Mouse (Mus musculus) neural tube, embryonic 11.5 days (tissue): ENCODE data around the gene Pccb. TPM values are rescaled to one million over a fixed set of nuclear protein-coding genes. Genes with fewer than 3 reads are reported as not detected.

Experiments used
- ATAC-seq: fragments of 200-750 bp; cut with Nextera tagmentation; 2 replicates; pipeline ENCODE4 v1.8.0; 2017; ENCODE audit warnings: moderate number of reproducible peaks, mild to moderate bottlenecking, moderate TSS enrichment, moderate library complexity; ENCODE audit not compliant: insufficient read depth, low FRiP score, low TSS enrichment
- DNase-seq: peaks from one replicate; pipeline ENCODE4 v3.0.0-alpha.2; 2015; ENCODE audit warnings: low spot score
- H3K27ac ChIP-seq: fragments of 300-500 bp; sonication (generic); 2 replicates; pipeline ENCODE4 v1.5.1; 2014; ENCODE audit warnings: low read depth, mild to moderate bottlenecking, low read length
- H3K27me3 ChIP-seq: fragments of 300-500 bp; sonication (generic); 2 replicates; pipeline ENCODE4 v1.6.1; 2014; ENCODE audit warnings: mild to moderate bottlenecking, low read length, mixed read lengths; ENCODE audit not compliant: control insufficient read depth, insufficient read depth
- H3K36me3 ChIP-seq: fragments of 300-500 bp; sonication (generic); 2 replicates; pipeline ENCODE4 v1.6.1; 2014; ENCODE audit warnings: mild to moderate bottlenecking, low read length, moderate library complexity, mixed read lengths; ENCODE audit not compliant: control insufficient read depth, insufficient read depth
- H3K4me1 ChIP-seq: fragments of 300-500 bp; sonication (generic); 2 replicates; pipeline ENCODE4 v1.6.1; 2014; ENCODE audit warnings: low read length, mixed read lengths; ENCODE audit not compliant: control insufficient read depth, insufficient read depth
- H3K4me2 ChIP-seq: fragments of 300-500 bp; sonication (generic); 2 replicates; pipeline ENCODE4 v1.6.1; 2014; ENCODE audit warnings: low read depth, mild to moderate bottlenecking, moderate library complexity
- H3K4me3 ChIP-seq: fragments of 300-500 bp; sonication (generic); 2 replicates; pipeline ENCODE4 v1.5.1; 2014; ENCODE audit warnings: low read depth, low read length
- H3K9ac ChIP-seq: fragments of 300-500 bp; sonication (generic); 2 replicates; pipeline ENCODE4 v1.6.1; 2014; ENCODE audit warnings: mild to moderate bottlenecking, low read length
- H3K9me3 ChIP-seq: fragments of 300-500 bp; sonication (generic); 2 replicates; pipeline ENCODE4 v1.6.1; 2016; ENCODE audit warnings: low read length; ENCODE audit not compliant: control insufficient read depth
- WGBS: fragments of 180-500 bp; shearing (Covaris S2); extraction: QIAGEN DNeasy Blood & Tissue Kit; methylation state at CpG from one replicate; pipeline ENCODE4 v1.1.7; 2014; 5-methylcytosine and 5-hydroxymethylcytosine counted together
- polyA plus RNA-seq: library from polyadenylated mRNA; unstranded; fragments of >200 nt; fragmentation: Nextera tagmentation; extraction: Ambion mirVana; gene quantifications from 2 replicates; pipeline ENCODE4 v1.2.1, GENCODE M21; 2014

The Pccb gene
- polyA plus RNA-seq, 1 experiment from 2014 or later, result 14.1 TPM

DNA sequence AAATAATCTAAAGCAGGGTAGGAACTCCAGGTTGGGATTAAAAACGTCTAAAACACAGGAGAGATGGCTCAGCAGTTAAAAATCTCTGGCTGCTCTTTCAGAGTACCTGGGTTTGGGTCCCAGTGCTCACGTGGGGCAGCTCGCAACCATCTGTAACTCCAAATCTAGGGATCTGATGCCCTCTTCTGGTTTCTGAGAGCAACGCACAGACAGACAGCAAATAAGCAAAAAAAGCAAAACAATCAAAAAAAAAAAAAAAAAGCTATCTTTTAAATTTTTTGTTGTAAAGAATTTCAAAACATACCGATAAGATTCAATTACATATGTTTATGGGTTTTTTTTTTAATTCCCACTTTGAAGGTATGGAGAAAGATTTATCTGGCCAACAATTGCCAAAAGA lies 31.4 kb downstream of the Pccb start:
- WGBS, result 88% methylated on average over 5 of the region's 5 CpGs
- Histone ChIP-seq H3K27ac (no peak overlapping the region), H3K27me3 (no peaks in the 10 kb centered on the region), H3K9ac (no peak overlapping the region), H3K4me3 (no peak overlapping the region), H3K4me2 (no peak overlapping the region), H3K4me1 (no peaks in the 10 kb centered on the region), H3K36me3 (no peaks in the 10 kb centered on the region), H3K9me3 (no peaks in the 10 kb centered on the region)
- no peak for DNase-seq
- ATAC-seq, result no peak

GRCm38 (mm10) chr9:101002841-101003240 lies 31.9 kb downstream of the Pccb start:
- Histone ChIP-seq H3K4me2 (no peak overlapping the region), H3K27me3 (no peaks in the 10 kb centered on the region), H3K4me1 (no peaks in the 10 kb centered on the region), H3K9ac (no peak overlapping the region), H3K27ac (no peak overlapping the region), H3K36me3 (no peaks in the 10 kb centered on the region), H3K9me3 (no peaks in the 10 kb centered on the region), H3K4me3 (no peak overlapping the region)
- 95% methylated on average over 8 of the region's 8 CpGs for WGBS
- ATAC-seq, result no peak
- no peak for DNase-seq

DNA sequence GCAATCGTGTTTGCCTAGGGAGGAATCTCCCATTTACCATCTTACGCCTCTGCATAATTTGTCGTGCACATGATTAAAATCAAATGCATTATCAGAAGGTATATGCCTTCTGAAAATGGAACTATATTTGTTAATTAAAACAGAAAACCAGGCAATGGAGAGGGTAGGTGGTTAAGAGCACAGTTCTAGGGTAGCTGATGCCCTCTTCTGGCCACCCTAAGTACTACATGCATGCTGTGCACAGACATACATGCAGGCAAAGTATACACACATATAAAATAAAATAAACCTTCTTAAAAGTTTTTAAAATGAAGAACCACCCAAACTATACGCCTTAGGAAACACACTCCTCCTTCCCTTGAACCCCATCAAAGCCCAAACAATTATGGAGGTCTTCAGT lies 32.6 kb downstream of the Pccb start:
- no peak overlapping the region for H3K9ac ChIP-seq
- DNase-seq, result no peak
- no peak overlapping the region for H3K4me2 ChIP-seq
- no peaks in the 10 kb centered on the region for H3K4me1 ChIP-seq
- no peaks in the 10 kb centered on the region for H3K27me3 ChIP-seq
- H3K9me3 ChIP-seq, result no peaks in the 10 kb centered on the region
- 94% methylated on average over 4 of the region's 4 CpGs for WGBS
- no peak for ATAC-seq
- no peak overlapping the region for H3K4me3 ChIP-seq
- H3K36me3 ChIP-seq, result no peaks in the 10 kb centered on the region
- H3K27ac ChIP-seq, result no peak overlapping the region

DNA sequence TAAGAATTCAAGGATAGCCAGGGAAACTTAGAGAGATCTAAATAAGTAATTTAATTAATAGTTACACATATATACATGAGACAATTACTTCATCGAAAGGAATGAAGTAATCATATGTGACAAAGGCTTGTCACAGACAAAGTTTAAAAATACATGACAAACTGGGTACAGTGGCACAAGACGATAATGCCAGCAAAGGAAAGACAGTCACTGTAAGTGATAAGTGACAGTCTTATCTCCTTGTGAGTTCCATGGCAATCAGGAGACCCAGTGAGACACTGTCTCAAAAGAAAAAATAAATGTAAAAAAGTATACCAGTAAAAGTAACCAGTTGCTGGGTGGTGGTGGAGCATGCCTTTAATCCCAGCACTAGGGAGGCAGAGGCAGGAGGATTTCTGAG lies 37.6 kb downstream of the Pccb start:
- 96% methylated on average over 2 of the region's 2 CpGs for WGBS
- Histone ChIP-seq H3K4me2 (no peak overlapping the region), H3K9me3 (no peaks in the 10 kb centered on the region), H3K27ac (no peak overlapping the region), H3K27me3 (no peaks in the 10 kb centered on the region), H3K9ac (no peak overlapping the region), H3K36me3 (no peaks in the 10 kb centered on the region; the same call in 1 of the 2 replicates), H3K4me3 (no peak overlapping the region), H3K4me1 (no peaks in the 10 kb centered on the region)
- DNase-seq (no peak), ATAC-seq (no peak)

GRCm38 (mm10) chr9:100993937-100994336 lies 40.8 kb downstream of the Pccb start:
- H3K27ac ChIP-seq, result no peak overlapping the region
- WGBS, result 79% methylated on average over 4 of the region's 4 CpGs

GRCm38 (mm10) chr9:100992191-100992590 lies 42.5 kb downstream of the Pccb start:
- no peak for ATAC-seq
- WGBS, result 90% methylated on average over 2 of the region's 2 CpGs

More at GRCm38 (mm10) chr9:100993937-100994336, 40.8 kb downstream of the Pccb start:
- Histone ChIP-seq H3K9me3 (no peaks in the 10 kb centered on the region), H3K4me3 (no peak overlapping the region), H3K9ac (no peak overlapping the region), H3K4me1 (no peaks in the 10 kb centered on the region), H3K4me2 (no peak overlapping the region), H3K36me3 (no peaks in the 10 kb centered on the region; the same call in 1 of the 2 replicates), H3K27me3 (no peaks in the 10 kb centered on the region)
- DNase-seq (no peak), ATAC-seq (no peak)

DNA sequence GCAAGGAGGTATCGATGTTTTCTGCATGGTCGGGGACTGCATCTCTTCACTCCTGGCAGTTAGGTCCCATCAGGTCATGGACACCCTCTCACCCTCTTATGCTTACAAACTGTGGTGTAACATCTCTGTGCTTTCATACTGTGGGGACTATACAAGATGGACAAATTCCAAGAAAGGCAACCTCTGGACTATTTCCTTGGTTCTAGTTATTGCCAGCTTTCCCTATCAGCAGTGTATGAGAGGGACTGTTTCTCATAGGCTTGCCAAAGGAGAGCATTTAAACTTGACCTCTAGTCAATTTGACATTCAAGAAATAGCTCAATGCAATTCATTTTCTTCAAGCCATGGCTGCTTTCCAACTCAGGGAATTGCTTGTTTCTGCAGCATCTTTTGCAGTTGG lies 43.4 kb downstream of the Pccb start:
- H3K27ac ChIP-seq, result no peak overlapping the region
- 92% methylated on average over 2 of the region's 2 CpGs for WGBS
- no peak overlapping the region for H3K9ac ChIP-seq
- no peaks in the 10 kb centered on the region for H3K9me3 ChIP-seq
- H3K36me3 ChIP-seq, result no peaks in the 10 kb centered on the region; the same call in 1 of the 2 replicates
- H3K4me1 ChIP-seq, result no peaks in the 10 kb centered on the region
- no peaks in the 10 kb centered on the region for H3K27me3 ChIP-seq
- no peak overlapping the region for H3K4me2 ChIP-seq
- ATAC-seq (no peak), DNase-seq (no peak)
- H3K4me3 ChIP-seq, result no peak overlapping the region

More at GRCm38 (mm10) chr9:100992191-100992590, 42.5 kb downstream of the Pccb start:
- no peaks in the 10 kb centered on the region for H3K27me3 ChIP-seq
- H3K4me1 ChIP-seq, result no peaks in the 10 kb centered on the region
- H3K4me2 ChIP-seq, result no peak overlapping the region
- H3K9me3 ChIP-seq, result no peaks in the 10 kb centered on the region
- no peak overlapping the region for H3K9ac ChIP-seq
- H3K36me3 ChIP-seq, result no peaks in the 10 kb centered on the region; the same call in 1 of the 2 replicates
- no peak overlapping the region for H3K27ac ChIP-seq
- H3K4me3 ChIP-seq, result no peak overlapping the region
- DNase-seq, result no peak

DNA sequence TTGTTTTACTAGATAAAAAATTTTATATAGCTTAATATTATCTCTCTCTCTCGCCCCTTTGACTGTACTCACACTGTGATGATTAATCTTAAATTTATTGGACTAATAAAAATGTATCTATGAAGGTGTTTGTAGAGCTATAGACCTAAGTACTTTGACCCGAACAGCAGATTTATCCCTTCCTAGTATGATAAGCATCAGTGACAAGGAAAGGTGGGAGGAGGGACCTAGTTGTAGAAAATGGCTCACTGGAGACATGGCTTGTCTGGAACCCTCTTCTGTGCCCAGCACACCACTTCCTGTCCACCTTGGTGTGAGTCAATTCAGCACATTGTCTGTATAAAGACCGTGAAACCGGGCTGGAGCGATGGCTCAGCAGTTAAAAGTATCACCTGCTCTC lies 44.1 kb downstream of the Pccb start:
- no peak for ATAC-seq
- H3K27ac ChIP-seq, result no peak overlapping the region

DNA sequence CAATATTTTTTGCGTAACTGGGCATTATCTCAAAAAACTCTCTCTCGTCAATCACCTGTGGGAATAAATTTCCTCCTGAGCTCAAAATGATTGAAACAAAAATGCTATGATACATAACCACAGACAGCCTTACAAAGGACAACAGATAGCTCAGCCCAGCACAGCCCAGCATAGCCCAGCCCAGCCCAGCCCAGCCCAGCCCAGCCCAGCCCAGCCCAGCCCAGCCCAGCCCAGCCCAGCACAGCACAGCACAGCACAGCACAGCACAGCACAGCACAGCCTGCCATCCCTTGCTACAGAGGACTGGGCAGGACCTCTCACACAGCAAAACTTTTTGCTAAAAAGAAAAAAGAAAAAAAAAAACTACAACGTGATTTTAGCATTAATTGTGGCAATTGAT lies 46.8 kb downstream of the Pccb start:
- H3K9ac ChIP-seq, result no peak overlapping the region
- no peak overlapping the region for H3K4me3 ChIP-seq
- no peaks in the 10 kb centered on the region for H3K4me1 ChIP-seq
- DNase-seq (no peak), ATAC-seq (no peak)
- no peak overlapping the region for H3K4me2 ChIP-seq
- WGBS, result 92% methylated on average over 3 of the region's 3 CpGs
- H3K9me3 ChIP-seq, result no peaks in the 10 kb centered on the region
- H3K36me3 ChIP-seq, result peaks cover 2% of the 10 kb centered on the region; the same call in 1 of the 2 replicates
- no peaks in the 10 kb centered on the region for H3K27me3 ChIP-seq
- H3K27ac ChIP-seq, result no peak overlapping the region

More for the DNA sequence above, 44.1 kb downstream of the Pccb start:
- DNase-seq, result no peak
- WGBS, result 94% methylated on average over 5 of the region's 5 CpGs
- Histone ChIP-seq H3K4me2 (no peak overlapping the region), H3K27me3 (no peaks in the 10 kb centered on the region), H3K4me3 (no peak overlapping the region), H3K4me1 (no peaks in the 10 kb centered on the region), H3K9me3 (no peaks in the 10 kb centered on the region), H3K36me3 (no peaks in the 10 kb centered on the region; the same call in 1 of the 2 replicates), H3K9ac (no peak overlapping the region)
